Mouse (Mus musculus) lung, postnatal 10 days (tissue): ENCODE data around the gene Guca2a.
A peak's percentile ranks its signal among the peaks of the same experiment; 100 is the strongest.
"Not testable (repeated sequence)": the region's sequence is repeated elsewhere in the genome, so short reads cannot be mapped to it uniquely, and the experiment has no call there.

ENCODE experiments used
- DNase-seq: peaks from one replicate; pipeline ENCODE4 v3.0.0; 2021

The Guca2a gene

GRCm38 (mm10) chr4:119637176-119637845 is at the start of gene Guca2a:
Gene Guca2a (plus strand): TSS chr4:119637704.
- no peak for DNase-seq

GRCm38 (mm10) chr4:119588037-119588436 is 49.5 kb upstream of the Guca2a start:
- DNase-seq, result no peak

GRCm38 (mm10) chr4:119589423-119589822 is 48.1 kb upstream of the Guca2a start:
- no peak for DNase-seq

- DNase-seq, result no peak
Observed at GRCm38 (mm10) chr4:119590027-119590426, 47.5 kb upstream of the Guca2a start.

- no peak for DNase-seq
Observed at GRCm38 (mm10) chr4:119592479-119592878, 45.0 kb upstream of the Guca2a start.

- no peak for DNase-seq
Observed at GRCm38 (mm10) chr4:119594331-119594730, 43.2 kb upstream of the Guca2a start.

- DNase-seq, result no peak
Observed at GRCm38 (mm10) chr4:119599605-119600004, 37.9 kb upstream of the Guca2a start.

GRCm38 (mm10) chr4:119609488-119609887 is 28.0 kb upstream of the Guca2a start:
- DNase-seq, result no peak

GRCm38 (mm10) chr4:119614078-119614477 is 23.4 kb upstream of the Guca2a start:
- no peak for DNase-seq

GRCm38 (mm10) chr4:119614724-119615123 is 22.8 kb upstream of the Guca2a start:
- no peak for DNase-seq

- no peak for DNase-seq
Observed at GRCm38 (mm10) chr4:119626081-119626645, 11.3 kb upstream of the Guca2a start.

- no peak for DNase-seq
Observed at GRCm38 (mm10) chr4:119626876-119627275, 10.6 kb upstream of the Guca2a start.

- DNase-seq, result no peak
Observed at GRCm38 (mm10) chr4:119627317-119627716, 10.2 kb upstream of the Guca2a start.

- not testable (repeated sequence) for DNase-seq
Observed at GRCm38 (mm10) chr4:119628363-119628762, 9.1 kb upstream of the Guca2a start.

GRCm38 (mm10) chr4:119631115-119631919 is 6.2 kb upstream of the Guca2a start:
- peak; percentile 73 for DNase-seq

- DNase-seq, result peak; percentile 13
Observed at GRCm38 (mm10) chr4:119632721-119633120, 4.8 kb upstream of the Guca2a start.

- DNase-seq, result no peak
Observed at GRCm38 (mm10) chr4:119633342-119633741, 4.2 kb upstream of the Guca2a start.

GRCm38 (mm10) chr4:119633948-119634347 is 3.6 kb upstream of the Guca2a start:
- no peak for DNase-seq

GRCm38 (mm10) chr4:119634908-119635660 is 2.4 kb upstream of the Guca2a start:
- no peak for DNase-seq

- no peak for DNase-seq
Observed at GRCm38 (mm10) chr4:119635686-119636085, 1.8 kb upstream of the Guca2a start.

- DNase-seq, result no peak
Observed at GRCm38 (mm10) chr4:119636731-119637130, 773 bp upstream of the Guca2a start.

- DNase-seq, result no peak
Observed at GRCm38 (mm10) chr4:119637946-119638345, 442 bp downstream of the Guca2a start.

GRCm38 (mm10) chr4:119638656-119639055 is 1.2 kb downstream of the Guca2a start:
- no peak for DNase-seq
